Mouse (Mus musculus) urinary bladder, adult 18-20 months (tissue): ENCODE measurements around the gene Scamp4.
"Not testable (repeated sequence)": the region's sequence is repeated elsewhere in the genome, so short reads cannot be mapped to it uniquely, and the experiment has no call there.

ENCODE experiments used
- DNase-seq, 2 experiments: peaks; one replicate each; pipeline ENCODE4 v3.0.0; 2022; ENCODE audit warnings: low spot score in 2 of 2, mixed read lengths in 2 of 2

The Scamp4 gene

GRCm38 (mm10) chr10:80610116-80610785, 7.6 kb downstream of the Scamp4 start:
- no peak for DNase-seq

- DNase-seq = peak in 1 of 2 experiments; percentile 29
These were observed 8.4 kb downstream of the Scamp4 start for GRCm38 (mm10) chr10:80611024-80611423.

DNA sequence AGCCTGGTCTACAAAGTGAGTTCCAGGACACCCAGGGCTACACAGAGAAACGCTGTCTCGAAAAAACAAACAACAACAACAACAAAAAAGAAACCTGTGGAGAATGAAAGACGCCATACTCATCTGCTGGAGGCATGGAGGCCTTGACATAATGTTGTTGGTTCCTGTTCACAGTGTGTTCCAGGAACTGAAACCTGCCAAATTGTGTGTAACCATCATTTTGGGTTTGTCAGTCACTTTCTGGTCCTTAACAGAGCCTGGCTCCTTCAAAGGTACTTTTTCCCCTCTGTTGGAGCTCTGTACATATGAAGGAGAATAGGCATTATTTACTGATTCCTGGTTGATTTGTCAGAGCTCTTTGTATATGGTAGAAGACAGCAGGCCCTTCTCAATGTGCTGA, 9.2 kb downstream of the Scamp4 start:
- DNase-seq = no peak

GRCm38 (mm10) chr10:80613821-80614220, 11.1 kb downstream of the Scamp4 start:
- no peak for DNase-seq

DNA sequence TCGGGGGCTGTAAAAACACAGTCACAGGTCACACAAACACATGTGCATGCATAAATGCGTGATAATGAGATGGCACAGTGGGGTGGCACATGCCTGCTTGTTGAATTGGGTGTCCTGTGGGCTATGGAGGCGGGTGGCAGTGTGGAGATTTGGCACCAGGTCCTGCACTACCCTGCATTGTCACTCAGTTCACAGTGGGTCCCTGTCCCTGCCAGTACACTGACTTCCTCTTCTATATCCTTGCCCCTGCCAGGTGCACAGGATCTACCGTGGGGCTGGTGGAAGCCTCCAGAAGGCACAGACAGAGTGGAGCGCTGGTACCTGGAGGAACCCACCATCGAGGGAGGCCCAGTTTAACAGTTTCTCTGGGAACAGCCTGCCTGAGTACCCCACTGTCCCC, 11.7 kb downstream of the Scamp4 start:
- no peak for DNase-seq

GRCm38 (mm10) chr10:80618181-80618580, 15.5 kb downstream of the Scamp4 start:
- DNase-seq = no peak

DNA sequence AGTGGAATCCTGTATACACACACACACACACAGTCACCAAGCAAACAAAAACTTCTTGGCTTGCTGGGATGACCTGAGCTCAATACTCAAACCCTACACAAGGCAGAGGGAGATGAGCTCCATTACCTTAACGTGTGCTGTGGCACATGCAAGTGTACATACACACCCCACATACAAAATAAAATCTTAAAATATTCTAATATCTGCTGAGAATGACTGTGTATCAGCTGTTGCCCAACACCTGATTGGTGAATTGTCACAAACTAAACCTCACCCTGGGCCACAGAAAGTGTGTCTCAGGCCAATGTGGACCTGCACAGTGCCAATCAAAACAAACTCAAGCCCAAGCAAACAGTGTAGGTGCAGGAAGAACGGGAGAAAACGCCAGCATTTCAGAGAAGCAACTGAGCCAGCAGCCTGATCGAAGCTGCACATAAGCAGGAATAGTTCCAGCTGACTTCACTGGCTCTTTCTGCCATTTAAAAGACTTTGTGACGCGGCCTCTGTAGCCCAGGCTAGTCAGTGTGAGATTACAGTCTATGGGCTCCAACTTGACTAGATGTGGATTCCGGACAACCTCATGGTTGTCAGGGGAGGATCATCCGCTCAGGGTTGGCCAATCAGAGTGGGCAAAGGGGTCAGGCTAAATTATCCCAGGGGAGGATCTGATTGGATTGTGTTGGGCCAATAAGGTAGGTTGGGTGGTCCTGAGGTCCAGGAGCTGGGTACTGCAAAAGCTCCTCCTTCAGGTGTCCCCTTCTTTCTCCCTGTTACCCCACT, 17.0 kb downstream of the Scamp4 start:
- DNase-seq = no peak

GRCm38 (mm10) chr10:80620365-80620764, 17.7 kb downstream of the Scamp4 start:
- no peak for DNase-seq

DNA sequence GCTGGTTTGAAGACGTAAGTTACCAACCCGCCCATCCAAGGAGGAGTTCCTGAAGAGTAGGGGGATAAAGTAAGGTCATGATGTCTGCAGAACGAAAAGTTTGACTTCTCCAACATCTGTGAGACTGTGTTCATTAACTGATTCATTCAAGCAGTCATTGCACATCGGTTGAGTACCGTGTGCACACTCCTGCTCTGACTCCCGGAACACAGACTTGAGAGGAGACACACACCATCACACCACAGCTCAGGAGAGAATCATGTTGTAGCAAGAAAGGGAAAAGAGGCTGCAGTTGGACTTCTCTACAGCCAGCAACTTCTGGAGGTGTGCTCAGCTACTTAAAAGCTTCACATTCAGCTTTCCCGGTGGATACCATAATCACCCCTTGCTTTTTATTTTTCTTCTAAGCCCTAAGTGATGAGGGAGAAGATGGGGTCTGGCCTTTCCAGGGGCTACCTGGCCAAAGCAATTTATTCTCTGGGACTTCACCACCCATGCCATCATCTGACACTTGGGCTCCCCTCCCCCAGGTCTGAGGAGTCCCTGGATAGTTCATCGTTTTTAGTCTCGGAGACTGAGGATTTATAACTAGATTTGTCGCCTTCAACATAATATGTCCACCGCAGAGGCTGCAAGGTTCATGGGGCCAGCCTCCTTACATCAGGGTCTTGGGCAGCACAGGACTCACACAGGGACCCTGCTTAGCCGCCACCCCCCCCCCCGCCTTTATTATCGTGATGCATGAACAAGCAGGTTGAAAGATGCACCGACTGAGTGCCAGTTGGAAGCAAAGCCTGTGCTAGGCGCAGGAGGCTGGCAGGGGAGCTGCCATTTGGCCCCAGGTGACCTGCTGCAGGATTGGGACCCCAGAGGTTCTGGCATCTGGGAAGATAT, 18.4 kb downstream of the Scamp4 start:
- DNase-seq = no peak

GRCm38 (mm10) chr10:80621690-80621939, 18.9 kb downstream of the Scamp4 start:
- no peak for DNase-seq

DNA sequence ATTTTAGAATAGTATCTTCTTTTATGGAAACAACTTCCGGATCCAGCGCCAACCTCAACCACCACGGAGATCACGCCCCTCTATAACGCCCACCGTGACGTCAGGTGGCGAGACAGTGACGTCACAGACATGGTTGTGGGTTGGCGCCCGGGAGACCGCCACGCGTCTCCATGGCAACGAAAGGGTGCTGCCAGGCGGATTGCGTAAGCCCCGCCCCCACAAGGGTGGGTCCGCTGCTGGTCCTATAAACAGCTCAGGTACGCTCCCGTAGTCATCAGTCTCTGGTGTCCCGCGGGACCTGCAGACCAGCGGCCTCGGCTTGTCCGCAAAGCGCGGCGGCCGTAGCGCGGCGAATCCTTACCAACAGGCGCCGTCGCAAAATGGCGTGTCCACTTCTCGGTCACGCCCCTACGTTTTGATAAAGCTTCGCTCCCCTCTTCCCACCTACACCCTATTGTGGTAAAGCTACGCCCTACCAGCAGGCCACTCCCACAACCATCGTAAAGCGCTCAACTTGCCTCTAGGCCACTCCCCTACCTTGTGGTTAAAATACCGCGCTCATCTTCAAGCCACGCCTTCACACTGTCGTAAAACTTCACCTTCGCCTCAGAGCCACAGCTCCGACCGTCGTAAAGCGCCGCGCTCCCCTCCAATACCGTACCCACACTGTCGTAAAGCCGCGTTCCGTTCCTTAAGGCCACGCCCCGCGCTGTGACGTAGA, 19.4 kb downstream of the Scamp4 start:
- DNase-seq = peak; percentile 98 to 99

- DNase-seq = no peak
These were observed 20.2 kb downstream of the Scamp4 start, which contains the start of gene Csnk1g2 for GRCm38 (mm10) chr10:80622661-80623456. TSS of gene Csnk1g2 (plus strand) at chr10:80622838.

- DNase-seq = peak in 1 of 2 experiments; percentile 46
These were observed 21.0 kb downstream of the Scamp4 start for GRCm38 (mm10) chr10:80623457-80624191.

- DNase-seq = no peak
These were observed 23.1 kb downstream of the Scamp4 start for GRCm38 (mm10) chr10:80625764-80626163.

DNA sequence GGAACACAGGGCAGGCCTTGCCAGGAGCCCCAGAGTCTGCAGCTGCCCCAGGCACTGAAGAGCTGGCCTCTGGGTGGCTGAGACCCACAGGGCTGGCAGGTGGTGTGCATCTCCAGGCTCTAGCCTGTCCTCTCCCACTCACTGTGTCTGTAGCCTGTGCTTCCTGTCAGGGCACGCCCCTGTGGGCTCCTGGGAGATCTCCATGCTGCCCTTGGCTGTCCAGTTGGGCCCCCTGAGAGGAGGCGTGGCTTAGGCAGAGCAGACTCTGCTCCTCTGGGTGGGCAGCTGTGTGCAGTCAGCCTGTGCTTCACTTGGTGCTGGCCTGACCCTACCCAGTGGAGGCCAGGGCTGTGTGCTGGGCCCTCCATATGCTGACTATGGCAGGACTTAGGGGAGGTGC, 25.0 kb downstream of the Scamp4 start:
- DNase-seq = no peak

- DNase-seq = no peak
These were observed 26.3 kb downstream of the Scamp4 start for GRCm38 (mm10) chr10:80628925-80629324.

DNA sequence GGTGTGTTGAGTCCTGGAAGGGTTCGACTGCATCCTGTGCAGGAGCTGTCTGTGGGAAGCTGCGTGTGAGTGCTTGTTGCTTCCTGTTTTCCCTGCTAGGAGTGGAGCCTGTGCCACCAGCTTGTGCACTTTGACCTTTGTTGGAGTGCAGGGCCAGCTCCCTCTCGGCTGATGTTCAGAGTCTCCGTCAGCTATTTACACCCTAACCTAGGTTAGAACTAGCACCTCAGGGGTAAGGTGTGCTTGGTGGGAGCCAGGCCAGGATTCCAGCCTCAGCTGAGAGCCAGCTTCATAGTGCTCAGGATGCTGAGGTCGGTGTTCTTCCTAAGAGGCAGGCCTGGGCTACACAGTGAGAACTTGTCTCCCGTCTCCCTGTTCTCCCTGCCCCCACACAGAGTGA, 32.7 kb downstream of the Scamp4 start:
- no peak for DNase-seq

- DNase-seq = no peak
These were observed 44.3 kb downstream of the Scamp4 start for GRCm38 (mm10) chr10:80646936-80647335.

- not testable (repeated sequence) for DNase-seq
These were observed 47.2 kb downstream of the Scamp4 start for GRCm38 (mm10) chr10:80649910-80650309.

- DNase-seq = no peak
These were observed 47.7 kb downstream of the Scamp4 start for GRCm38 (mm10) chr10:80650392-80650791.
